Mouse (Mus musculus): Measurements from ENCODE around the gene Rangrf. TPM values are rescaled to one million over a fixed set of nuclear protein-coding genes. Genes with fewer than 3 reads are reported as not detected.
"Not testable (repeated sequence)": the region's sequence is repeated elsewhere in the genome, so short reads cannot be mapped to it uniquely, and the experiment has no call there.

Rangrf gene
- polyA plus RNA-seq, 1 experiment from 2014 or later, result 2.4 TPM

DNA sequence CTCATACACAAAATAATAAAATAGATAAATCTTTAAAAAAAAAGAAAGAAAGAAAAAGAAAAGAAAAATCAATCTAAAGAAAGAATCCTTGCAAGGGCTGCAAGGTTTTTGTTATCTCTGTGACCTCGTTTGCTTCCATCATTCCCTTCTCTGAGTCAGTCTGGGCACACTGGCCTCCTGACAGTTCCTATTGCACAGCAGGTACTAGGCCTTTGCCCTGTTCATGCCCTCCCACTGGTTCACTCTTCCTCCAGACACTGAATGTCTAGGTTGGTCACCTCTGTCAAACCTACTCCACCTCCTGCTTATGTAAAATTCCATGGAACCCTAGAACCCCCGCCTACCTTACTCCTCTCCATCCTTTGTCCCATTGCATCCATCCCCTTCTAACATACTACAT, 29.7 kb downstream of the Rangrf start:
- Histone ChIP-seq H3K27ac (no peak overlapping the region), H3K79me2 (ENCODE audit: inconsistent target) (no peaks in the 10 kb centered on the region; the same call in 1 of the 2 replicates), H3K36me3 (ENCODE audit: inconsistent target) (no peaks in the 10 kb centered on the region), H3K4me3 (ENCODE audit: inconsistent target) (no peak overlapping the region)
- WGBS (ENCODE audit: missing documents), result 94% methylated on average over 2 of the region's 2 CpGs

DNA sequence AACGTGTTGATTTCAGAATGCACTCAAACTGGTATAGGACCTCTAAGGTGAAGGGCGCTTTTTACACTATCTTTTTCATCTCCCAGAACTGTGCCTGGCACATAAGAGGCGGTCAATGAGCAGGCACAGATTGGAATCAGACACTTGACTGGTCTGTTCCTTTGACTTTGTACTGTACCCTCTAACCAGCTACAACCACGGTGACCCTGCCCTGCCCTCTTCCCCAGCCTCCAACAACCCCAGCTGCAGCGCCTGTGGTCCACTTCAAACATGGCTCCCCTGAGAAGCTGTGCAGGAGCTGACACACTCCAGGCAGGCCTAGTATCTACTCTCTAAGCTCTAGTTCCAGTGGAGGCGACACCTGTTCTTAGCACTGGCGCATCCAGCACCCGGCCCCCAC, 32.3 kb downstream of the Rangrf start:
- WGBS (ENCODE audit: missing documents), result 94% methylated on average over 8 of the region's 8 CpGs

DNA sequence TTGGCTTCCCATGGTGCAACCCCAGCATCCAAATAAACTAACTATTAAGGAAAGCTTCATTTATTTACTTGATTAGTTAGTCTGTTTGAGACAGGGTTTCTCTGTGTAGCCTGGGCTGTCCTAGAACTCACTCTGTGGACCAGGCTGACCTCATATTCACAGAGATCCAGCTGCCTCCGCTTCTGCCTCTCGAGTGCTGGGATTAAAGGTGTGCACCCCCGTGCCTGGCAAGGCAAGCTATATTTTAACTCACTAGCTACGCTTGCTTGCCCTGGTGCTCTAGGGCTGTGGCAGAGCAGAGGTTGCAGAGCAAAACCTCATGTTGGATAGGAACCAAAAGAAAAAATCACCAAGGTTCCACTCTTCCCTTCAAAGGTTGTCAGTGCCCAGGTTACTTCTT, 34.5 kb downstream of the Rangrf start:
- Histone ChIP-seq H3K4me3 (ENCODE audit: inconsistent target) (peak overlapping the region; percentile 49), H3K79me2 (ENCODE audit: inconsistent target) (no peaks in the 10 kb centered on the region; the same call in 1 of the 2 replicates), H3K36me3 (ENCODE audit: inconsistent target) (no peaks in the 10 kb centered on the region), H3K27ac (no peak overlapping the region)
- WGBS (ENCODE audit: missing documents), result 61% methylated on average over 4 of the region's 4 CpGs

More for the DNA sequence above, 32.3 kb downstream of the Rangrf start:
- no peaks in the 10 kb centered on the region for H3K36me3 ChIP-seq (ENCODE audit: inconsistent target)
- no peak overlapping the region for H3K27ac ChIP-seq
- H3K4me3 ChIP-seq (ENCODE audit: inconsistent target), result no peak overlapping the region
- no peaks in the 10 kb centered on the region; the same call in 1 of the 2 replicates for H3K79me2 ChIP-seq (ENCODE audit: inconsistent target)

DNA sequence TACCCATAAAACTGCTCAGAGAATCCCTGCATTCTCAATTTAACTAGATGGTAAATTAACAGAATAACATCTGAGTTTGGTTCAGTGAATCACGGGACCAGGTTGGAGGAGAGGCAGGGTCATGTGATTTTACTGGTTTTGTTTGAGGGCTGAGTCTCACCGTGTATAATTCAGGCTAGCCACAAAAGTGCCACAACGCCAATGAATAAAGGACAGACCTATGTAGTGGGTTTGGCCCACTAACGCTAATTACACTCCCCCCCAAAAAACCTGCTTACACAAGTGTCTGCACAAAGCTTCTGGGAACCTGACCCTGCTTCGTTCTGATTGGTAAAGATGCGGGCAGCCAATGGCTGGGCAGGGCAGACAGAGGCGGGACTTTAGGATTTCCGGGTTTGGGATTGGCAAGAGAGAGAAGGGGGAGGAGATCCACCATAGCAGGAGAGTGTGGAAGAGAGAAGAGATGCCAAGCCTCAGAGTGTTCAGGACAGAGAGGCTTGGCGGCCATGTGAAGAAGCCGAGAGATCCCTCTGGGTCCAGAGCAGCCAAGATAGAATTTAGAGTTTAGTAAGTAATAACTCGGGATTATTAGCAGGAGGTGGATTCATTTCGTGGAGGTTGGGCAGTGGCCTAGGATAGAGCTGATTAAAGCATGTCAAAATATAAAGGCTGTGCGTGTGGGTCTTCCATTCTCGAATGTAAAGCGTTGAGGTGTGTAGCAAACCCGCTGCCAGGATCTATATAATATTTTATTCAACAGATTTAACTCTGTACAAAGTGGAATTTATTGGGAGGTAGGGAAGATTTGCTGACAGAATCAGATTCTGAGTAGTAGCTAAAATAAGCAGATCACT, 35.3 kb downstream of the Rangrf start:
- under 1% methylated on average over 16 of the region's 16 CpGs for WGBS (ENCODE audit: missing documents)
- Histone ChIP-seq H3K79me2 (ENCODE audit: inconsistent target) (no peaks in the 10 kb centered on the region; the same call in 1 of the 2 replicates), H3K4me3 (ENCODE audit: inconsistent target) (peak overlapping the region; percentile 49), H3K36me3 (ENCODE audit: inconsistent target) (no peaks in the 10 kb centered on the region), H3K27ac (peak overlapping the region; percentile 51)

DNA sequence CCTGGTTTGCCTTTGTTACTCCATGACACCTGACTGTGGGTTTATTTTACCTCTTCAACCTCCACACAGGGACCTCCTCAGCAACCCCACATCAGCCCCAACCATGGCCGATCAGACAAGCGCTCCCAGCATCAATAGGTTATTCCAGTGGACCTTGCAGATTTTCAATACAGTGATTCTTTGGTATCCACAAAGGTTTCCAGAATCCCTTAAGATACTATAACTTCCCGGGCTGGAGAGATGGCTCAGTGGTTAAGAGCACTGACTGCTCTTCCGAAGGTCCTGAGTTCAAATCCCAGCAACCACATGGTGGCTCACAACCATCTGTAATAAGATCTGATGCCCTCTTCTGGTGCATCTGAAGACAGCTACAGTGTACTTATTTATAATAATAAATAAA, 38.0 kb downstream of the Rangrf start:
- H3K4me3 ChIP-seq (ENCODE audit: inconsistent target); H3K79me2 ChIP-seq (ENCODE audit: inconsistent target); H3K27ac ChIP-seq; H3K36me3 ChIP-seq (ENCODE audit: inconsistent target): not testable (repeated sequence)
- WGBS (ENCODE audit: missing documents), result 86% methylated on average over 4 of the region's 4 CpGs

DNA sequence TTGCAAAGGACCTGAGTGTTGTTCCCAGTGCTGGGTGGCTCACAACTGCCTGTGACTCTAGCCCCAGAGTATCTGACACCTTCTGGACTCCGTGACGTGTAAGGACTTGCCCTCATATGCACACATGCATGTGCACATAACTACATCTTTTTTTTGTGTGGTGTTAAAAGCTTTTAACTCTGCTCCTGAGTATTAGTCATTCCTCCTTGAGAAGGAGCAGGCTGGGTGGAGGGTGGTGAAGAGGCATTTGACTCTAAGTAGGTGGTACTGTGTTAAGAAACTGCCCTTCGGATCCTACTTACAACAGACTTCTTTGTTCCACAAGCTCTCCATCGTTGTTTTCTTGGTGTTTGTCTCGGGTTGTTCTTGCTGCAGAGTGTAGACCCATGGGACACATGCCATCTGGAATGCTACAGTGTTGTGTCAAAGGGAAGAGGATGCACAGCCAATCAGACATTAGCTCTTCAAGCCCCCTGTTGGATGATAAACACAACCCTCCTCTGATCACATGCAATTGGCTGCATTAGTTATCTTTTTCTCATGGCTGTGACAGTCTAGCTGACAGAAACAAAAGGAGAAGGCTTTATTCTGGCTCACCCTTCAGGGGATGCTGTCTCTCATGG, 41.0 kb downstream of the Rangrf start:
- Histone ChIP-seq H3K79me2 (ENCODE audit: inconsistent target) (no peaks in the 10 kb centered on the region), H3K4me3 (ENCODE audit: inconsistent target) (no peak overlapping the region), H3K27ac (no peak overlapping the region), H3K36me3 (ENCODE audit: inconsistent target) (no peaks in the 10 kb centered on the region)
- 84% methylated on average over 5 of the region's 5 CpGs for WGBS (ENCODE audit: missing documents)

DNA sequence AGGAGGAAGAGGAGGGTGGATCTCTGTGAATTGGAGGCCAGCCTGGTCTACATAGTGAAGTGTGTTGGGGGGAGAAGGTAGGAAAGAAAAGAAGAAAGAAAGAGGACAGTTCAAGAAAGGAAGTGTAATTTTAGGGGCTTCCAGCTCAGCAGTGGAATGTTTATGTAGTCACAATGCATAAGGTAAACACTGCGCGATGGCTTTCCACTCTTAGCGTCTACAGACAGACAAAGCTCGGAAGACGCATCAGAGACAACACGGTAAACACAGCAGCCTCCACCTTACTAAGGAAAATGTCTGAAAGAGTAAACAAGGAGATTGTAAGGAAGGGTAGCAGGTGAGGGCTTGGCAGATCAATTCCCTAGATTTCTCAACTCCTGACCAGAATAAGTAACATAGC, 45.0 kb downstream of the Rangrf start:
- Histone ChIP-seq H3K36me3 (ENCODE audit: inconsistent target) (no peaks in the 10 kb centered on the region), H3K4me3 (ENCODE audit: inconsistent target) (no peak overlapping the region), H3K79me2 (ENCODE audit: inconsistent target) (no peaks in the 10 kb centered on the region), H3K27ac (no peak overlapping the region)
- 90% methylated on average over 6 of the region's 6 CpGs for WGBS (ENCODE audit: missing documents)

DNA sequence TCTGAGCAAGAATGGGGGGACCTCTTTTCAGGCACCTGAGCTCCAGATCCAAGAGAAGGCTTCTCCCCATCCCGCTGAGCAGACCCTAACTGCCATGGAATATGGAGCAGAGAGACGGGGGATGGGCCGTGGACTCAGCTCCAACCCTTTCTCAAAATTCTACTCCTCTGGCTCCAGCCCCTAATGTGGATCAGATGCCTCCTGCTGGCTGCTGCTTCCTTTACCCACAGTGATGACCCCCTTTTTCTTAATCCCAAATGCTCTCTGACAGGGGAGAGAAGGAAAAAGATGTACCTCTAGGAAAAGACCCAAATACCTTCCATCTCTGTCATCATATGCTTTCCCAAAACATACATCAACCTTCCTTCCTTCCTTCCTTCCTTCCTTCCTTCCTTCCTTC, 48.0 kb downstream of the Rangrf start, which contains the start of gene Odf4:
Odf4 (minus strand) TSS at position 101 of the 400 bp plus-strand sequence.
- no peak within 1 kb of the TSS for H3K4me3 ChIP-seq (ENCODE audit: inconsistent target)
- WGBS (ENCODE audit: missing documents), result 88% methylated on average over 3 of the region's 3 CpGs
- H3K79me2 ChIP-seq (ENCODE audit: inconsistent target), result no peaks in the 10 kb centered on the region
- no peak within 1 kb of the TSS for H3K27ac ChIP-seq
- H3K36me3 ChIP-seq (ENCODE audit: inconsistent target), result no peaks in the 10 kb centered on the region

DNA sequence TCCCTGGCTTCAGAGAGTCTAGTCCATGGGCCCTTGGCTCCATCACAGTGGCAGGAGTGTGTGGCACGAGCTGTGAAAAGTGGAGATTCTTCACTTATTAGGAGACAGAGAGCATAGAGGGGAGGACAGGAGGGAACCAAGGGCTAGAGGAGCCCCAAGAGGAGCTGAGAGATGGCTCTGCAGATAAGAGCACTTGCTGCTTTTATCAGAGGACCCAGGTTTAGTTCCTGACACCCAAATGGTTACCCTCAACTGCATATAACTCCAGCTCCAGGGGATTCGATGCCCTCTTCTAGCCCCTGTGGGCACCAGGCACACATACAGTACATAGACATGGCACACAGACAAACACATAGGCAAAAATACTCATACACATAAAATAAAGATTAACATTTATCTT, 50.2 kb downstream of the Rangrf start:
- Histone ChIP-seq H3K79me2 (ENCODE audit: inconsistent target) (no peaks in the 10 kb centered on the region), H3K27ac (no peak overlapping the region), H3K4me3 (ENCODE audit: inconsistent target) (no peak overlapping the region), H3K36me3 (ENCODE audit: inconsistent target) (no peaks in the 10 kb centered on the region)
- 65% methylated on average over 2 of the region's 2 CpGs for WGBS (ENCODE audit: missing documents)

DNA sequence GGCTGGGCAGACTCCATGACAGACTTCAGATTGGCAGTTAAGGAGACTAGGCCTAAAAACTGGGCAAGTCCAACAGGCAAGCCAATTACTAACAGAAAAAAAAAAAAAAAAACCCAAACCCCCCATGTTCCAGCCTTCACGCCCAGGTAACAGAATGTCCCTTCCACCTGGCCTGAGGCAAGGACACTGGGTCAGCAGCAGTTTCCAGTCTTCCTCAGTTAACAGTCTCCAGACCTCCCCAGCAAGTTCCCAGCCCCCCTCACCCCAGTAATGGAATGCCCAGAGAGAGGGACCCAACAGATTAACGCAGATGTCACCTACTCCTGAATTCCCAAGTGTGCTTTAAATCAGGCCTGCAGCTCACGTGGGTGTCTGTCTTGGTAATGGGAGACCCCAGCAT, 51.8 kb downstream of the Rangrf start:
- no peaks in the 10 kb centered on the region for H3K79me2 ChIP-seq (ENCODE audit: inconsistent target)
- 84% methylated on average over 3 of the region's 3 CpGs for WGBS (ENCODE audit: missing documents)

More for the DNA sequence above, 51.8 kb downstream of the Rangrf start:
- Histone ChIP-seq H3K36me3 (ENCODE audit: inconsistent target) (no peaks in the 10 kb centered on the region), H3K4me3 (ENCODE audit: inconsistent target) (no peak overlapping the region), H3K27ac (no peak overlapping the region)

Other genes starting within 250 kb of the Rangrf start
- gene Ndel1, start 103.3 kb downstream of the Rangrf start, polyA plus RNA-seq (2018), result 52.9 to 132 TPM (median 60.1 TPM) in 3 replicates
- not detected in 3 replicates for gene Rnf222, start 86.6 kb downstream of the Rangrf start, polyA plus RNA-seq (2018)
- 1,656 to 2,144 TPM (median 1,836 TPM) in 3 replicates for gene Rpl26, start 73.6 kb downstream of the Rangrf start, polyA plus RNA-seq (2018)
- gene Odf4, start 48.1 kb downstream of the Rangrf start, polyA plus RNA-seq (2018), result not detected in 3 replicates
- gene Arhgef15, start 17.7 kb downstream of the Rangrf start, polyA plus RNA-seq (2018), result not detected in 3 replicates
- 2.7 to 3.2 TPM (median 2.7 TPM) in 3 replicates for gene Slc25a35, start 7.1 kb downstream of the Rangrf start, polyA plus RNA-seq (2018)
- 2.4 to 12.1 TPM (median 5.6 TPM) in 3 replicates for gene Pfas, start 33.3 kb upstream of the Rangrf start, polyA plus RNA-seq (2018)
- gene Ctc1, start 40.7 kb upstream of the Rangrf start, polyA plus RNA-seq (2018), result 17.1 to 28.9 TPM (median 20.6 TPM) in 3 replicates
- gene Aurkb, start 70.5 kb upstream of the Rangrf start, polyA plus RNA-seq (2018), result 4.2 to 8.5 TPM (median 7.3 TPM) in 3 replicates
- 11.7 to 37.1 TPM (median 15.6 TPM) in 3 replicates for gene Borcs6, start 84.5 kb upstream of the Rangrf start, polyA plus RNA-seq (2018)
- 4.1 to 7.3 TPM (median 4.2 TPM) in 3 replicates for gene Tmem107, start 95.6 kb upstream of the Rangrf start, polyA plus RNA-seq (2018)
- 23.6 to 47.7 TPM (median 36.7 TPM) in 3 replicates for gene Vamp2, start 113.3 kb upstream of the Rangrf start, polyA plus RNA-seq (2018)
- gene Per1, start 120.0 kb upstream of the Rangrf start, polyA plus RNA-seq (2018), result 8.8 to 17.5 TPM (median 11.6 TPM) in 3 replicates
- not detected in 3 replicates for gene Hes7, start 145.2 kb upstream of the Rangrf start, polyA plus RNA-seq (2018)
- gene 9130213A22Rik, start 147.4 kb upstream of the Rangrf start, polyA plus RNA-seq (2018), result 0.14 to 0.29 TPM in 2 of 3 replicates, not detected in the other
- gene Aloxe3, start 150.7 kb upstream of the Rangrf start, polyA plus RNA-seq (2018), result 0.19 TPM in 1 of 3 replicates, not detected in the others
- gene Alox12b, start 181.8 kb upstream of the Rangrf start, polyA plus RNA-seq (2018), result not detected in 3 replicates
- gene Alox8, start 222.7 kb upstream of the Rangrf start, polyA plus RNA-seq (2018), result not detected in 3 replicates

Data from macrophage (primary cell).